Mouse (Mus musculus) adrenal gland, adult 2 months (tissue): ENCODE measurements around the gene Il1a. TPM values are rescaled to one million over a fixed set of nuclear protein-coding genes. Genes with fewer than 3 reads are reported as not detected.
A peak's percentile ranks its signal among the peaks of the same experiment; 100 is the strongest.

Experiments used
- DNase-seq: peaks from one replicate; pipeline ENCODE4 v3.0.0; 2021
- long read RNA-seq: library from polyadenylated mRNA; stranded (forward); transcript quantifications from one replicate; pipeline ENCODE4 v2.0.0, GENCODE M21; 2021
- polyA plus RNA-seq: library from polyadenylated mRNA; depleted of rRNA; stranded (reverse); fragments of >200 nt; gene quantifications from 2 replicates; pipeline ENCODE4 v1.2.3, GENCODE M21; 2012; rRNA removed
- total RNA-seq, 2 experiments: library from RNA; stranded (reverse); gene quantifications; 2 replicates each; pipeline ENCODE4 v1.2.3; 2021

The Il1a gene
- total RNA-seq: not detected
- polyA plus RNA-seq: not detected in 2 replicates
- long read RNA-seq: 0 reads

DNA sequence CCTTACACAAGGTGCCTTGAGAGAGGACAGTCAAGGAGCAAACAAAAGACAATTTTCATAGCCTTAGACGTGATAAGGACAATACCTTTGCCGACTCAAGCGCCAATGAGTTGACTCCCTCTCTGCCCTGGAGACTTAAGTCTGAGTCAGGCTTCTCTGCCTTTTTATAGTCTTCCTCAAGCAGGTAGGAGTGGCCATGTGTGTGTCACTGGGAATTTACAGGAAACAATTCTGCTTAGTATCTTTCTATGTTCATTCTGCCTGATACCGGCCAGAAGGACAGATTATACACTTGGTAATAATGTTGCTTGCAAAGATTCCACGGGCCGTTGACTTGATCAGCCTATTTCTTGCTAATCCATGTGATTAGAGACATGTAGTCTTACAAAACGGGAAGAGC lies at the start of gene Il1a:
Gene Il1a (minus strand): TSS at position 137 of the 400 bp plus-strand sequence.
- no peak for DNase-seq

DNA sequence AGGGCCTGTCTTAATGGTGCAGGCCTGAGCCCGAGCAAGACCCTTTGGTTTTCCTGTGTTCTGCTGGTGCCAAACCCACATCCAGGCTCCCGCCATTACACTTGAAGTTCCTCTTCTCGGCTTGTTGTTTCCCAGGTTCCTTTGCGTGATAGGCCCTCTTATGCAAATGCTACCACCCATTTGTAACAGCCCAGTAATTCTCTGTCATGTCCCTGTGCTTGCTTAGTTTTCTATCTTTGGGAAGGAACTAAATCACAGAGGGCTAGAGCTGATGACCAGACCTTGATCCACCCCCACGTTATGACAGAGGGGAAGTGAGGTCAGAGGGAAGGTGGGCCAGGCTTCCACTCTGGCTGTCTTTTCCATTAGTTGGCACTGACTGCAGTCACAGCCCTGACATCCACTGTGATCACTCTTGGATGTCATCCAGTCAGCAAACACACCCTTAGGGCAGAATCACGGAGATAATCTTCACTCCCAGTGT lies 28.4 kb upstream of the Il1a start:
- peak; percentile 59 for DNase-seq

DNA sequence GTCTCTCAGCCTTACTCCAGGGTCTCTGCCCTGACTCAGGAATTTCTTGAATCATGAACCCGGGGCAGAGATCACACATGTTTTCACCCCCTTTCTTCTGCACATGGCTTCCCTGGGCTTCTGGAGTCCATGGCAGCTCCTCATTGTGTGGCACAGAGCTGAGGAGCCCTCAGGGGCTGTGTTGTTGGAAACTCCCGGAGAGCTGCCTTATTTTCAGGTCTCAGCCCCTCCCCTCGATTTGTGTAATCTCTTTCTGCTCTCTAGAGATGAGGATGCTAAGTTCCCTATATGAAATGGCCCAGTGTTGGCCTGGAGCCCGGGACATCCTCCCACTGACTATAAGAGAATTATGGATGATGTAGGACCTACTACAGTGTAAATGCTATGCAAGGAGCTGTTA lies 23.7 kb upstream of the Il1a start:
- DNase-seq: no peak

DNA sequence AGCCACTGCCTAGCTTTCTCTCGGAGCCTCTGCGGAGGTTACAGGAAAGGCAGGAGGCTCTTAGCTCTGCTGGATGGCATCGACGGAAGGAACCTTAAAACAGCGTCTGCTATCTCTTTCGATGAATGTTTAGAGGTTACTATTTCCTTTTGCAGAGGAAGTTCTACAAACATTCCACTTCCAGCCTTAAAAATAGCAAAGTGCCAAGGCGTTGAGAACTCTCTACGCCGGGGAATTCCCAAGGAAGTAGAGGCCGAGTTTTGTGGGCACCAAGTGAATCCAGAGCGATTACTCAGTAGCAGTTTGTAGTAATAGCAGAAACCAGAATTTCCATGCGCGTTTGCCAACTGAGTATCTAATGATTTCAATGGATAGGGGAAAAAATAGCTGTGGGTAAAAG lies 20.8 kb upstream of the Il1a start:
- no peak for DNase-seq

DNA sequence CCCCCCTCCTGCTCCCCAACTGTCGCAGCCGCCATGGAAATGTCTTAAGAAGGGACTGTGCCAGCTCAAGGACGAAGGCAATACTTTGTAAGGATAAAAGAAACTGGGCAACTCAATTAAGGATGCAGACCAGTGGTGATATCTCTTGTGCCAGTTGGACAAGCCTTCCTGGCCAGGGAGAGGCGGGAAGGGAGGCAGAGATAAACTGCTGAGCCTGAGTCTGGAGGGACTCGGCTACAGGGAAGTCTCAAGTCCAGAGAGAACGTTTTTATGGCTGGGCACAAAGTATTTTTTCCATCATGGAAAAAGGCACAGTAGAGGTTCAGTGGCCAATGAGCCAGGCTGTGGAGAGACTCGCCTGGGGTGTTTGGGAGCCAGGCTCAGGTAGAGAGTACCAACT lies 20.3 kb upstream of the Il1a start:
- DNase-seq: no peak

DNA sequence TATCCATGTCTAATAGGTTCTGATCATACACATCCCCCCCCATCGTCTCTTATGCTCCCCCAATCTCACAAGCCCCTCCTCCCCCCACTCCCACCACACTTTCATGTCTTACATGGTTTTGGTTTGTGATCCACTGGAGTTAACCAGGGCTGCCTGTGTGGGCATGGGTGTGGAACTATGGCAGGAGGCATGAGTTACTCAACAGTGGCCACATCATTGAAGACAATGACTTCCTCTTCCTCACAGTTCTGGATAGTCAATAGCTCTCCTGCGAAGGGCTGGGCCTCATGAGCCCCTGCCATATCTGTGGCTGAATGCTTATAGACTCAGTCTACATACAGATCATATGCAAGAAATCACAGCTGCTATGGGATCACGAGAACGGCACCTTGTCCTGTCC lies 18.5 kb upstream of the Il1a start:
- DNase-seq: no peak

DNA sequence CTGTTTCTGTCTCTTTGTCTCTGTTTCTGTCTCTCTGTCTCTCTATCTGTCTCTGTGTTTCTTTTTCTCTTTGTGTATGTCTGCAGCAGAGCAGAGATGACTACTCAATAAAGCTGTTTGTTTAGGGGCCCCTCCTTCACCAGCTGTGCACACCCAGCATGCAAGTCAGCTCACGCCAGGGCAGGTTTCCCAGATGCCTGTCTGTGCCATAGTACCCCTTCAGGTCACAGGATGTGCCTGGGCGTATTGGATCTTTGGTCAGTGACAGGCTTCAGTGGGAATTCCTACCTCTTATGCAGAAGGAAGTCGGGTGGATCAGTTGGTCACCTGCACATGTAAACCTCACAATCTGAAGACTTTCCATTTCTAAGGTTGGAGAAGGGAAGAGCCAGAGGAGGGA lies 14.4 kb upstream of the Il1a start:
- no peak for DNase-seq

DNA sequence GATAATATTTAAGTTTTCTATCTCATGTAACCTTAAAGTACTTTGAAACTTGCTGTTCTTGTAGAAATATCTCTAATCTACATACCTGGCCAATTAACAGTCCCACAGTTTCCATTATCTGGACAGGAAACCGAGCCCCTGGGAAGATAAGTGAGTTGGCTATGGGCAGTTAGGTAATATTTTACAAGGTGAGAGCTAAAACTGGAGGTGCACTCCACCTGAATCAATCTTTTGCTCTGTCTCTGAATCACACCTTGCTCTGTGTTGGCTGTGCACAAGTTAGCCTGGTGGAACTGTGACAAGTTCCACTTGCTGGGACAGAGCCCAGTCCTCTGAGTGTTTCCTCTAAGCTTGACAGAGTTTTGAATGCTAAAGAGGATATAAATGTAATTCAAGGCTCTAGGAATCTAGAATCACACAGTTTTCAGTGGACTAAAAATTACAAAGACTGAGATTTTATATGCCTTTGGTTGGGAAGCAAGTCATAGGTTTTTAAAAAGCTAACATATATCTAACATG lies 12.4 kb upstream of the Il1a start:
- no peak for DNase-seq

DNA sequence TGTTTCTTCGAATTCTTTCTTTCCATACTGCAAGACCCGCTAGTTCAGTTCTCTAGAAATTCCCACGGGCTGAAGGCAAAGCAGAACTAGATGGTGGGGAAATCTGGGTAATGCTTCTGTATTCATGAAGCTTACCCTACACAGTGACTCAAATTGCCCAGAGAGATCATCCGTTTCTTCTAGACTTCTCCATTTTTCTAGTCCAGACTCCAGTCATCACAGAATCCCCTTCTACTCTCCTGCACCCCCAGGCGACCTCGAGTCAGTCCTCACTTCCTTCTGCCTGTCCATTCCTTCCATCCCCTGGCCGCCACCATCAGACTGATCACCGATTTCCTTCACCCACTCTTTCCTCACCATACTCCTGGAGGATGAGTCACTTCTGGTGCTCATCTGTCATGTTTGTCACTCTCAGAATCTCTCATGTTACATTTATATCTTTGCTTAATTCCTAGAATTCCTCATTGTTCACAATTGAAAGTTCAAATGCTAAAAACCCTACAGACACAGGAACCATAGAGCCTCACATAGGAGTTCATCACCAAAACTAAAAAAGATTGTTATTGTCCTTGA lies 10.3 kb upstream of the Il1a start:
- DNase-seq: no peak

DNA sequence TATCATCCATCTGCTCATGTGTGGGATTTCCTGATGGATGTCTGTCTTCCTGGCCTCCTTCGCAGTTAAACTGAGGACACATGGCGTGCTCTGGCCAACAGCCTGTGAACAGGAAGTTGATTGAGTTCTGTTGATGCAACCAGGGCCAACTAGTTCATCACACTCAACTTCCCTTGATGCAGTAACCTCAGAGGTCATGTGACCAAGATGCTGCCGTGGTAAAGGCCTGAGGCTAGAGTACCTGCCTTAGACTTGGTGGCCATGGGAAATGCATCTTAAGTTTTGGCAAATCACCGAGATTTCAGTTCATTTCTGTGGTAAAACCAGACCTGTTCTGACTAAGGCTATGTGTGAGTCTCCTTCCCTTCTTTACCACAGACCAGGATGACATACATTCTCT lies 6.1 kb upstream of the Il1a start:
- DNase-seq: no peak

DNA sequence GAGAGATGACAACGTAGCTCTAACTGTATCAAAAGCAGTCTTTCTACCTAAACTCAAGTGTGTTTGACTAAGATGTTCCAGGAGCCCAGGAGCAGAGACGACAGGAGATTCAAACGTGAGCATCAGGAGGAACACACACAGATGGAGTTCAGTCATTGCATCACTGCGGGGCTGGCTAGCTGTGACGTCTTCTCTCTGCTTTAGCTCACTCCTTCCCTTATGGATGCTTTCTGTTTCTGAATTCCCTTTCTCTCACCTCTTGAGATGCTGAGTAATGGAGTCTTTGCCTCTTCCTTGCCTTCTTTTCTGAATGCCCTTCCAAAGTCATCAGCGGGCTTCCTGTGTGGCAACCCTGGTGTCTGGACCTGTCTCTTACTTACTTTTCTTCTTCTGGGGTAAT lies 5.1 kb upstream of the Il1a start:
- DNase-seq: no peak

DNA sequence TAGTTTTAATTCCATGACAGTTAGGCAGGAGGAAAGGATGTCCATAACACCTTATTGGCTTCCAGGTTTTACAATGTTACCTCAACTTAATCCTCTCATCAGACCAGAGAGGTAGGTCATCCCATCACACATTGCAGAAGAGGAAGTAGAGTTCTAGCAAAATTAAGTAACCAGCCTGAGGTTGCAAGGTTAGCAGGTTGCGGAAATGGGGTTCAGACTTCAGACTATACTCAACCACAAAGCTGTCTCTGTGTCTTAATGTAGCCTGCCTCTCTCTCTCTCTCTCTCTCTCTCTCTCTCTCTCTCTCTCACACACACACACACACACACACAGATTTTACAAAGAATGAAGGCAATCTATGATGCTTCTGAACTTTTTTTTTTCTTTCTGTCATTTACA lies 4.2 kb upstream of the Il1a start:
- DNase-seq: no peak

DNA sequence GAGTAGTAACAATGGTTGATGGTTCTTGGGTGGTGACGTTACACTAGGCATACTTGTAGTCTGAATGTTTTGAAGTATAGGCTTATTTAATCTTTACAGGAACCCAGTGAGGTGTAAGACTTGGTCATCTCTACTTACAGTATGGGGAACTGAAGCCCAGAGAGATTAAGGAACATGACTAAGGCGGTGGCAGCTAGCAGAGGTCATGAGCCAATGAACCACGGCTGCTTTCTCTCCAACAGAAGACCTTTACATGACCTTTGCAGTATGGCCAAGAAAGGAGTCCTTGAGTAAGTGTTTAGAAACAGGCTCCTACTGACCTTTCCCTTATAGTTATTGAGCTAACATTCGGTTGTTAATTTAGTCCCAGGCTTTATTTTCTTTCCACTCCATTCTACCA lies 3.8 kb downstream of the Il1a start:
- no peak for DNase-seq

DNA sequence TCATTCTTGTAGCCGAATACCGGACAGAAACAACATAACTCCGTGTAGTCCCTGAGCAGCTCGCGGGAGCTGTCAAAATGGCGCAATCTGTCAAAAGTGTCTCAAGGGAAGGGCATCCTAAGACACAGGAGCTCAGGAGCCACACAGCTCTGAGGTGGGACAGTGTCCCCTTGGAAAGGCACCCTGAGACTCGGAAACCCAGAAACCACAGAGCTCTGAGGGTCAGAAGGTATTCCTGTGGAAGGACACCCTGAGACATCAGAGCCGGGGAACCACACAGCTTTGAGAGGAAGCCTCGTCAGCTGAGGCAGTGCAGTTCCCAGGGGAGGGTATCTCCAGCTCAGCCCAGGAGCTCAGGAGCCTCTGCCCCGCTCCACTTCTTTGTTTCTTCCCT lies 12.2 kb downstream of the Il1a start:
- no peak for DNase-seq

DNA sequence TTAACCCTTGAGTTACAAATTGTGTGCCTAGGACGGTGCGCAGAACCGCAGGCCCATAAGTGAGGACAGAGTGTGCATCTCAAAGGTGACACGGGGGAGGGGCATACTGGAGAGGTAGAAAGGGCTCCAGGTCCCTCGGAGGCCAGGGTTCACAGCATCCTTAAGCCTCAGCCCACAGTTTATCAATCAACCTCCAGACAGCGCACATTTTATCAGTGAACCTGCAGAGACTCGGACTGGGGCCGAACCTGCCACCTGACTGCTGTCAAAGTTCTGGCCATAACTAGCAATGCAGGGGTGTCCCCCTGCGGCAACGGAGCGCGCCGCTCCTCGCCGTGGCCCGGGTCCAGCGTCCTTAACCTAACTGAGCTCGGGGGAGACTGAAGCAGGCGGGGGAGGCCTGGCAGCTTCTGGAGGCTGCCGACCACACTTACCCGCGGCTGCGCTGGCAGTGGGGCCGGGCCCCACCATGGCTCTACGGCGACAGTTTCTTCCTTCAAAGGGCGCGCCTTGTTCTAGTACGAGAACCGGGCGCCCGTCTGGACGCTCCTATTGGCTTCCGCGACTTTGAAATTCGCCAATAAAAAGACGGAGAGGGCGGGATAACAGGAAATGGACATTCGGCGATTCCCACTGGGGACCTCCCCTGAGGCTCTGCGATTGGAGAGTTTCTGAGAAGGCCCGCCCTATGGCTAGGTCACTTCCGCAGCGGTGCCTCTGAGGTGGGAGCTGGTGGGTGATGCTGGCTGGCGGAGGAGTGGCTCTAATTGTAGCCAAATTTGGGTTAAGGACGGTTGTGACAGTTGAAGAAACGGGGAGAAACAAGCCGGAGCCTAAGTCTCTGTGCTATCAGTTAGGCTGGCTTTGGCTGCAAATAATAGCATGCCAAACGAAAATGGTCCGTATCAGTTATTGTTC lies 12.8 kb downstream of the Il1a start, which contains the start of gene Ckap2l:
Gene Ckap2l (minus strand): TSS at position 542 of the 918 bp plus-strand sequence.
- peak; percentile 99 for DNase-seq

DNA sequence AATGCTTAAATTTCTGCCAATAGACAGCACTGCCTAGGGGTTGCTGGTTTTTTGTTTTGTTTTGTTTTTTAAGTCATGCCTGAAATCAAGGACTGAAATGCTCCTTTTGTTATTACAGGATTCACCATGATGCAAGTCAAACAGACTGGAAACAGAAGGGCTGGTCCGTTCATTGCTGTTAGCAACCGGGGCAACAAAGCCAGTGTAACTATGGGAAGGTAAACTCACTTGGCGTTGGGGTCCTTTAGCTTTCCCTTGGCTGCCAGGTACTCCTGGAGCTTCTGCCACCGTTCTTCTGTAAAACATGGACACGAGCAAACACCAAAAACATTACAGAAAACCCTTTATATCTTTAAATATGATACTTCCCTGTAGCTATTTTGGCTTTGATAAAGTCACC lies 13.7 kb downstream of the Il1a start:
- no peak for DNase-seq

DNA sequence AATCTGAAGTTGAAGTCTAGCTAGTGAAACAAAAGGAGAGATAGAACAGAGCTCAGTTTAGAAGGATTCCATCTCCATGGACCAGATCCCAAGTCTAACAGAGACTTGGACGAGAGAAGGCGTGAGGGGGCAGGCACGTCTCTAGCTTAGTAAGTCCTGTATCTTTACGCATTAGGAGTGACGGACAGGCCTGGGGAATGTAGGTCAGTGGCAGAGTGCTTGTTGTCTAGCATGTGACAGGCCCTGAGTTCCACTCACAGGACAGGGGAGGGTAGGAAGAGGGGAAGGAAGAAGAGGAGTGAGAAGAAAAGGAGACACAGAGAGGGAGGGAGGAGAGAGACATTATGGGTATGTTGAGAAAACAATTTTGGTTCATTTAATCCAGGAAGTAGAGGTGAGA lies 14.7 kb downstream of the Il1a start:
- DNase-seq: no peak

DNA sequence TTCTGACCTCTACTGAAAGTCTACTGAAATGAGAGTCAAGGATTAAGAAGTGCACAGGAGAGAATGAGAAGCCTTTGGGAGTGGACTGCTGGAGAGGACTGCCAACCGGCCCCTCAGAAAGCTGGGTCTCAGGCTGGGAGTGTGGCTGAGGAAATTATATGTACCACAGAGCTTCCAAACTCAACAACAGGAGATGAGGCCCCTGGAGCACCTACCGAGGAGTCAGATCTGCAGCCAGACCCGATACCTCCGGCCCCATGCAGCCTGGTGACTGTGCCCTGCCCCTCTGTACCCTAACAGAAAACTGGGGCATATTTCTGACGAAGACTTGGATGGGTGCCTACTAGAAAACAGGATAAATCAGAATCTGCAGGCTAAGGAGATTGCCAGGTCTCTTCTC lies 35.9 kb downstream of the Il1a start:
- no peak for DNase-seq

DNA sequence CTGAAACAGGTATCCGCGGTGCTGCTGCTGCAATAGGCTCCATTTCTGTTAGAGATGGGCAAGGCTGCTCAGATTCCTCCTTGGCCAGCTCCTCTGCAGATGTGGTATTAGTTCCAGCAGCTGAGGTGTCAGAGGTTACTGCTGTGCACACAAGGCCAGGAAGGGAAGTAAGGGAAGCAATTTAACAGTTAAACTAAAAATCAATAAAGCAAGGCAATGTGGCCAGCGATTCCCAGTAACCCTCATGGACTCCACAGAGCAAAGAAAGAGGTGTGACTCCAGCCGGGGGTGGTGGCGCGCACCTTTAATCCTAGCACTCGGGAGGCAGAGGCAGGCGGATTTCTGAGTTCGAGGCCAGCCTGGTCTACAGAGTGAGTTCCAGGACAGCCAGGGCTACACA lies 39.2 kb downstream of the Il1a start:
- DNase-seq: no peak

DNA sequence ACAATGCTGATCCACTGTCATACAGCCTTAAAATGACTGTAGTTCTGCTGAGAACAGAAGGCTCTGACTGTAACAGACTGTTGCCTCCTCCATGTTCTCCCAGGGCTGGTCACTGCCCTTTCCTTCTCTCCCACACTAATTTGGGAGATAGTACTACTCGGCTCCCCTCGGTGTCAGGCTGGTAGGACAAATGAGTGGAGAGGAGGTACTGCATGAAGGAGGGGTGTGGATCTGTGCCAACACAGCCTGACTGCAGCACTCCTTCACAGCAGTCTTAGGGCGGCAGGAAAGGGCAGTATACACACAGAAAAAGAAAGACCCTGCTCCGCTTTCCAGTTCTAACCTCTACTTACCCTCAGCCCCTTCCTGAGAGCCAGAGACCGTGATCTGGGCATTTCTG lies 39.8 kb downstream of the Il1a start:
- no peak for DNase-seq

DNA sequence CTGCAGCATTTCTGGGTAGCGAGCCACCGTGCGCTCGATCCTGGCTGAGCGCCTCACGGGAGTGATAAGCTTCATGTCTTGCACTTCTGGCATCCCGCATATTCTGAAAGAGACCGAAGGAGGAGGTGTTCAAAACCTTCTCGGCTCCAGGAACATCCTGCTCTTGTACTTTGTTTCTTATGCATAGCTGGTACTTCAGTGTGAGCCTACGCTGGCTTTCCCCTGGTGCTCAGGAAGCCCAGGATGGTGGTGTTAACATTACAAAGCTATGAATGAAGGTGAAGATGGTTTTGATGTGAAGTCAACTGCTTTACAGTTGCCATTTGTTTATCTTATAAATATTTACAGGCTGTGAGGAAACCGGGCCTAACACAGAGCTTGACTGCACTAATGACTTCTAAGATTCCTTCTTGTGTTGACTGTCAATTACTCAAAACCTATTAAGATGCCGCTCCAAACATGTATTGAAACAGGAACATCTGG lies 40.6 kb downstream of the Il1a start:
- no peak for DNase-seq

DNA sequence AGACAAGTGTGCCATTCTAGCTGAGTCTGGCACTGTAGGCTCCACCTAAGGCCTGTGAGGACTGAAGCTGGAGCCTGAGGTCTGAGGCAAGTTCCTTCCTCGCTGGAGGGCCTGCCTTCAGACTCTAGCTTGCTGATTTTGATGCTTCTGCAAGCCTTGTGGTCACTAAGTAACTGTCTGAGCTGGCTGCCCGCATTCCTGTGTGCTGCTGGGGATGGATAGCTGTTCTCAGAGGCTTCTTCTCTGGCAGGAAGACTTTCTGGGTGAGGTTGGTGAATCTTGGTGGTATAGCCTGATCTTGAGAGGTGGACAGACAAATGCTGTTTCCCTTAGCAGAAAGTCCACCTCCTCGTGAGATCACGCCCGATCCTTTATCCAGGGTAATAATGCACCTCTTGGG lies 42.0 kb downstream of the Il1a start:
- no peak for DNase-seq

DNA sequence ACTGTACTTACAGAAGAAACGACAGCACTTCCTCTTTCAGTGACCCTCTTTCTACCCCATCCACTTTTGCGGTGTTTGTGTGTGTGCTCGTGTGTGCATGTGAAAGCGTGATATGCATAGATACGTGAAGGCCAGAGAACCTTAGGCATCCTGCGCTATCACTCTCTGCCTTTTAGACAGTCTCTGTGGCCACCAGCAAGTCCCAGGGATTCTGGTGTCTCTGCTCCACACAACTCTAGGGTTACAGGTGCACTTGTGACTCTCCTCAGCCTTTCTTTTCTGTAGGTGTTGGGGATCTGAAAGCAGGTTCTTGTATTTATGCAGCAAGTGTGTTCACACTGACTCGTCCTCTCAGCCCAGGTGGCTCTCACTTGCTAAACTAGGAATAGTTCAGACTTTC lies 44.5 kb downstream of the Il1a start:
- no peak for DNase-seq
